Mouse (Mus musculus): ENCODE measurements around the gene Prickle2.

DNA sequence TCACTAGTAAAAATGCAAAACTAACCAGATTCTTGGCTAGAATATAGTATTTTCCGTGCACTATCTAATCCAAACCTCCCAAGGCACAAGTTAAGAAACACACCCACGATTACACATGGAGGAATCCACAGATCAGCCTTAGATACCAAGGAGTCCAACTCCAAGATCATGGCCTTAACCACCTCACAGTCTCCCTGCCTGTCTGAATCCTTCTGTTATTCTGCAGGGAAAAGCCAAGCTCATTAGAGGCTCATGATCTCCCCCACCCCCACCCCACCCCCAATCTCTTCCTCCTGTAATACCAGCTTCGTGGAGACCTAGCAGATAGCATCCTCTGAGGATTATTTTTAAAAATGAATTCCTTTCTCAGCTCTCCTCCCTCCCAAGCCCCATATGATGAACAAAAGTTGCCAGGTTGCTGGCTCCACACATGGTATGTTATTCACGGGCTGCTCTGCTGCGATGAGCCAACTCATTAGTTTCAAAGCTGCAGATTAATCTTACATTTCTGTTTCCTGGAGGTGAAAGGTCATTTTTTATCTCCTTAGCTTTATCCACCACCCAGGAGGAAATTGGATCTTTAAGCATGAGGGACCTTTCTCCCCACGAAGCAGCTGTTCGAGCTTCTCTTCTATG is 21.5 kb upstream of the Prickle2 start:
- TF ChIP-seq POLR2A (IDR thresholded peaks at IDR 0.05; ENCODE audit: borderline replicate concordance, extremely low read depth, low read depth, low read length) (no peak), CTCF (IDR thresholded peaks at IDR 0.05; ENCODE audit: insufficient read depth, low read length) (no peak)

Measured in lung, adult 2 months (tissue).